Mouse (Mus musculus) common myeloid progenitor, adult 5-6 weeks (primary cell): ENCODE measurements around the gene Slc22a18. TPM values are rescaled to one million over a fixed set of nuclear protein-coding genes. Genes with fewer than 3 reads are reported as not detected.

ENCODE experiments used
- ATAC-seq: replicated peaks from 2 replicates; pipeline ENCODE4 v1.8.0; 2016; ENCODE audit warnings: low read depth, mild to moderate bottlenecking, moderate TSS enrichment, inconsistent platforms; ENCODE audit not compliant: poor library complexity, severe bottlenecking
- total RNA-seq: library from RNA; stranded (forward); fragments of 200-1000, 187-1606 nt; gene quantifications from 2 replicates; pipeline ENCODE4 v1.2.3, GENCODE M21; 2017

Gene Slc22a18
- 2.6 TPM in 1 of 2 replicates, not detected in the other for total RNA-seq

GRCm38 (mm10) chr7:143473347-143474101 is at the start of gene Slc22a18:
Slc22a18 (plus strand) TSS chr7:143473736.
- peak; percentile 74 for ATAC-seq

GRCm38 (mm10) chr7:143428142-143428813 is 45.3 kb upstream of the Slc22a18 start:
- no peak for ATAC-seq

GRCm38 (mm10) chr7:143428814-143429499 is 44.6 kb upstream of the Slc22a18 start:
- no peak for ATAC-seq

GRCm38 (mm10) chr7:143432631-143433030 is 40.9 kb upstream of the Slc22a18 start:
- ATAC-seq: no peak

- ATAC-seq: no peak
Observed at GRCm38 (mm10) chr7:143433331-143433730, 40.2 kb upstream of the Slc22a18 start.

- ATAC-seq: no peak
Observed at GRCm38 (mm10) chr7:143437231-143437893, 36.2 kb upstream of the Slc22a18 start.

- no peak for ATAC-seq
Observed at GRCm38 (mm10) chr7:143437894-143438581, 35.5 kb upstream of the Slc22a18 start.

GRCm38 (mm10) chr7:143438965-143439364 is 34.6 kb upstream of the Slc22a18 start:
- ATAC-seq: no peak

GRCm38 (mm10) chr7:143444580-143444954 is 29.0 kb upstream of the Slc22a18 start:
- ATAC-seq: no peak

GRCm38 (mm10) chr7:143444955-143445648 is 28.4 kb upstream of the Slc22a18 start:
- ATAC-seq: no peak

GRCm38 (mm10) chr7:143445651-143446460 is 27.7 kb upstream of the Slc22a18 start:
- ATAC-seq: no peak

- no peak for ATAC-seq
Observed at GRCm38 (mm10) chr7:143447130-143447529, 26.4 kb upstream of the Slc22a18 start.

GRCm38 (mm10) chr7:143458963-143459331 is 14.6 kb upstream of the Slc22a18 start:
- no peak for ATAC-seq

- ATAC-seq: no peak
Observed at GRCm38 (mm10) chr7:143459332-143460211, 14.0 kb upstream of the Slc22a18 start.

- ATAC-seq: no peak
Observed at GRCm38 (mm10) chr7:143460217-143460834, 13.2 kb upstream of the Slc22a18 start.

GRCm38 (mm10) chr7:143460874-143461273 is 12.7 kb upstream of the Slc22a18 start, which contains the start of gene Cdkn1c:
Cdkn1c (minus strand) TSS chr7:143461050.
- peak; percentile 76 for ATAC-seq

- no peak for ATAC-seq
Observed at GRCm38 (mm10) chr7:143461294-143461870, 12.2 kb upstream of the Slc22a18 start.
